Mouse (Mus musculus) testis, adult 2 months (tissue): ENCODE measurements around the gene Efcab12.

Experiments used
- CTCF ChIP-seq: fragments of 200-500 bp; IDR thresholded peaks from 2 replicates; pipeline ENCODE4 v1.5.1; 2012; ENCODE audit warnings: low read depth, mild to moderate bottlenecking, inconsistent platforms, low read length, moderate library complexity; ENCODE audit not compliant: control insufficient read depth, insufficient read depth, insufficient replicate concordance
- POLR2A ChIP-seq: fragments of 200-500 bp; IDR thresholded peaks from 2 replicates; pipeline ENCODE4 v1.6.1; 2012; ENCODE audit warnings: low read depth, mild to moderate bottlenecking, inconsistent platforms, low read length, moderate library complexity; ENCODE audit not compliant: control insufficient read depth

DNA sequence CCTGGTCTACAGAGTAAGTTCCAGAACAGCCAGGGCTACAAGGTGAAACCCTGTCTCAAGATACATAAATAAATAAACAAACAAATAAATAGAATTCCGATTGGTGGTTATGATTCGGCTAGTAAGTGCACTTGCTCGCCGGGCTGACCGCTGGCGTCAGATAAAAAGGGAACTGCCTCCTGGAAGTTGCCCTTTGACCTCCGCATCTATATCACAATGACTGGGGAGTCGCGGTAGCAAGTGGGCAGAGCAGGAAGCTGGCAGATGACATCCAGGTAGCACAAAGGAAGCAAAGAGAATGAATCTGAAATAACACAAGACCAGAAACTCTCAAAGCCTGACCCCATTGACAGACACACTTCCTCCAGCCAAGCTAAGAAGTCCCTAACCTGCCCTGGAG lies 70.9 kb downstream of the Efcab12 start:
- TF ChIP-seq CTCF, result no peak
- no peak for TF ChIP-seq POLR2A
